Mouse (Mus musculus): ENCODE data around the gene Sycn.
"Not testable (repeated sequence)": the region's sequence is repeated elsewhere in the genome, so short reads cannot be mapped to it uniquely, and the experiment has no call there.

The Sycn gene

GRCm38 (mm10) chr7:28540526-28540925 is at the start of gene Sycn:
Gene Sycn (plus strand): TSS chr7:28540885.
- DNase-seq: no peak

- no peak for DNase-seq
Observed at GRCm38 (mm10) chr7:28490903-28491302, 49.8 kb upstream of the Sycn start.

GRCm38 (mm10) chr7:28492310-28492709 is 48.4 kb upstream of the Sycn start:
- DNase-seq: no peak

- DNase-seq: no peak
Observed at GRCm38 (mm10) chr7:28495426-28495825, 45.3 kb upstream of the Sycn start.

GRCm38 (mm10) chr7:28505585-28505984 is 35.1 kb upstream of the Sycn start:
- no peak for DNase-seq

GRCm38 (mm10) chr7:28509121-28509520 is 31.6 kb upstream of the Sycn start:
- DNase-seq: not testable (repeated sequence)

- not testable (repeated sequence) for DNase-seq
Observed at GRCm38 (mm10) chr7:28510405-28510974, 30.2 kb upstream of the Sycn start, which contains the start of gene Ifnl2. Gene Ifnl2 (minus strand): TSS chr7:28510455.

GRCm38 (mm10) chr7:28511441-28511840 is 29.2 kb upstream of the Sycn start:
- no peak for DNase-seq

GRCm38 (mm10) chr7:28522536-28522935 is 18.1 kb upstream of the Sycn start, which contains the start of gene Ifnl3:
Gene Ifnl3 (plus strand): TSS chr7:28522836.
- DNase-seq: not testable (repeated sequence)

- DNase-seq: peak; percentile 96
Observed at GRCm38 (mm10) chr7:28527922-28528719, 12.6 kb upstream of the Sycn start.

- no peak for DNase-seq
Observed at GRCm38 (mm10) chr7:28532005-28532404, 8.7 kb upstream of the Sycn start.

GRCm38 (mm10) chr7:28538886-28539285 is 1.8 kb upstream of the Sycn start:
- not testable (repeated sequence) for DNase-seq

GRCm38 (mm10) chr7:28544051-28544601 is 3.4 kb downstream of the Sycn start:
- DNase-seq: no peak

- DNase-seq: no peak
Observed at GRCm38 (mm10) chr7:28545048-28545890, 4.6 kb downstream of the Sycn start.

GRCm38 (mm10) chr7:28545891-28546210 is 5.2 kb downstream of the Sycn start:
- DNase-seq: no peak

GRCm38 (mm10) chr7:28546649-28547048 is 6.0 kb downstream of the Sycn start:
- DNase-seq: no peak

GRCm38 (mm10) chr7:28547154-28547553 is 6.5 kb downstream of the Sycn start, which contains the start of gene Nccrp1:
Gene Nccrp1 (minus strand): TSS chr7:28547254.
- DNase-seq: no peak

GRCm38 (mm10) chr7:28547628-28548027 is 6.9 kb downstream of the Sycn start:
- DNase-seq: no peak

GRCm38 (mm10) chr7:28553076-28553475 is 12.4 kb downstream of the Sycn start:
- DNase-seq: no peak

- DNase-seq: no peak
Observed at GRCm38 (mm10) chr7:28555939-28556535, 15.4 kb downstream of the Sycn start.

GRCm38 (mm10) chr7:28557069-28557468 is 16.4 kb downstream of the Sycn start:
- DNase-seq: no peak

- DNase-seq: no peak
Observed at GRCm38 (mm10) chr7:28557708-28558107, 17.0 kb downstream of the Sycn start.

- DNase-seq: peak; percentile 97
Observed at GRCm38 (mm10) chr7:28558486-28558885, 17.8 kb downstream of the Sycn start.

Data from heart, adult 11 months (tissue).